Mouse (Mus musculus) limb, embryonic 15.5 days (tissue): Measurements from ENCODE around the gene Teddm1a. TPM values are rescaled to one million over a fixed set of nuclear protein-coding genes. Genes with fewer than 3 reads are reported as not detected.

Experiments used
- ATAC-seq: fragments of 200-750 bp; cut with Nextera tagmentation; 2 replicates; pipeline ENCODE4 v1.8.0; 2017; ENCODE audit warnings: low read depth, moderate TSS enrichment; ENCODE audit not compliant: insufficient number of reproducible peaks, low FRiP score, low TSS enrichment
- H3K27ac ChIP-seq: fragments of 300-500 bp; sonication (generic); 2 replicates; pipeline ENCODE4 v1.5.1; 2015; ENCODE audit warnings: moderate library complexity, mild to moderate bottlenecking, inconsistent platforms
- H3K27me3 ChIP-seq: fragments of 300-500 bp; sonication (generic); 2 replicates; pipeline ENCODE4 v1.6.1; 2015; ENCODE audit warnings: inconsistent platforms
- H3K36me3 ChIP-seq: fragments of 300-500 bp; sonication (generic); 2 replicates; pipeline ENCODE4 v1.6.1; 2015; ENCODE audit warnings: inconsistent platforms
- H3K4me1 ChIP-seq: fragments of 300-500 bp; sonication (generic); 2 replicates; pipeline ENCODE4 v1.6.1; 2015; ENCODE audit warnings: inconsistent platforms
- H3K4me2 ChIP-seq: fragments of 300-500 bp; sonication (generic); 2 replicates; pipeline ENCODE4 v1.6.1; 2015; ENCODE audit warnings: mild to moderate bottlenecking, inconsistent platforms
- H3K4me3 ChIP-seq: fragments of 300-500 bp; sonication (generic); 2 replicates; pipeline ENCODE4 v1.5.1; 2015; ENCODE audit warnings: mild to moderate bottlenecking, inconsistent platforms
- H3K9ac ChIP-seq: fragments of 300-500 bp; sonication (generic); 2 replicates; pipeline ENCODE4 v1.6.1; 2015; ENCODE audit warnings: inconsistent platforms
- H3K9me3 ChIP-seq: fragments of 300-500 bp; sonication (generic); 2 replicates; pipeline ENCODE4 v1.6.1; 2016; ENCODE audit warnings: inconsistent platforms
- WGBS: fragments of 180-500 bp; shearing (Covaris S2); methylation state at CpG from one replicate; pipeline ENCODE4 v1.1.7; 2015; 5-methylcytosine and 5-hydroxymethylcytosine counted together
- polyA plus RNA-seq: library from polyadenylated mRNA; unstranded; fragments of >200 nt; fragmentation: Nextera tagmentation; extraction: Ambion mirVana; gene quantifications from 2 replicates; pipeline ENCODE4 v1.2.1, GENCODE M21; 2015

The Teddm1a gene
- polyA plus RNA-seq, 1 experiment from 2014 or later = not detected

DNA sequence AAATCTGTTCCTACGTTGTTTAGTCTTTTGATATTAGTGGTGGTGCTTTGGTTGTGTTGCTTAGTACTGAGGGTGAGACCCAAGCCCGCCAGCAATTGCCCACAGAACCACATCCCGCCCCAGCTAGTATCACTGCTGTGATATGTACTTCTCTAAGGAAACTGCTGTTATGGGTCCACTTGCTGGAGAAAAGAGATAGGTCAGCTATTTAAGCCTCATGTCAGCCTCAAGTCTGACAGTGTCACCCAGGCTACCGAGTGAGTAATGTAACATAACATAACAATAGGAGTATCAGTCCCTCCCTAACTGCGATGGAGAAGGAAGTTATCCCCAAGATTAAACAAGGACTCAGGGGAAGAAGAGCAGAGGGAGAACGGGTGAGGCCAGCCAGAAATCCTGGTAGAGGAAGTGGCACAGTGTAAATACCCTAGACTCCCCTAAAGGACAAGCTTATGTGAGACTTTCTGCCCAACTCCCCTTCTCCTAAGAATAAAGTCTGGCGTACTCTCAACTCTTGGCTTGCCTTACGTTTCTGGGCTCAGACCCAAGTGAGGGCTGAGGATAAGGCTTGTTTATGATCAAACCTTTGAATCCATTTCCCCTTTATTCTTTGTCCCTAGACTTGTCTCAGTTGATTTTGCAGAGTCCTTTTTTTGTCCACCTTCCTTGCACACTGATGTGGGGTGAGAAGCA, 2.8 kb downstream of the Teddm1a start:
- H3K27me3 ChIP-seq = no peaks in the 10 kb centered on the region
- H3K36me3 ChIP-seq = no peaks in the 10 kb centered on the region
- 51% methylated on average over 8 of the region's 8 CpGs for WGBS
- H3K9ac ChIP-seq = no peak overlapping the region; the same call in 1 of the 2 replicates
- ATAC-seq = no peak
- no peak overlapping the region for H3K4me2 ChIP-seq
- H3K9me3 ChIP-seq = no peaks in the 10 kb centered on the region
- peaks cover 13% of the 10 kb centered on the region for H3K4me1 ChIP-seq
- H3K4me3 ChIP-seq = no peak overlapping the region
- peak overlapping the region; percentile 17; the same call in 1 of the 2 replicates for H3K27ac ChIP-seq

DNA sequence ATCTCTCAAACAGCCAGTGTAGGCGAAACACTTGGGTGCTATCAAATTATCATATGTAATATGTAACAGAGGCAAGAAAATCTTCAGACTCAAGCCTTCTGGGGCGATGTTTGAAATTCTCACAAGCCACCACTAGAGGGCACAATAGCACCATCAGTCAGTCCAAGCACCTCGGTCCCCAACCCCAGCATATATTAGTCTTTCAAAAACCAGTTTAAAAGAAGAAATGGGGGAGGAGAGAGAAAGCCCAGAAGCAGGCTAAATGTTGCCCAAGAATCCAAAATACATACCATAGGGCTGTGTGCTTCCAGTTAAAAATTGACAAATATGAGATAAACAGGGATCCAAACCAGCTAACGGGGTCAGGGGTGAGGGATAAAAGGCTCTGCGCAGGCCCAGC, 3.4 kb downstream of the Teddm1a start:
- no peak overlapping the region for H3K4me3 ChIP-seq
- 34% methylated on average over 5 of the region's 5 CpGs for whole genome bisulfite sequencing
- no peak overlapping the region for H3K9ac ChIP-seq
- no peaks in the 10 kb centered on the region for H3K27me3 ChIP-seq
- no peaks in the 10 kb centered on the region for H3K9me3 ChIP-seq
- H3K27ac ChIP-seq = no peak overlapping the region
- H3K4me1 ChIP-seq = peaks cover 14% of the 10 kb centered on the region
- no peak overlapping the region for H3K4me2 ChIP-seq
- no peaks in the 10 kb centered on the region for H3K36me3 ChIP-seq
- ATAC-seq = no peak

DNA sequence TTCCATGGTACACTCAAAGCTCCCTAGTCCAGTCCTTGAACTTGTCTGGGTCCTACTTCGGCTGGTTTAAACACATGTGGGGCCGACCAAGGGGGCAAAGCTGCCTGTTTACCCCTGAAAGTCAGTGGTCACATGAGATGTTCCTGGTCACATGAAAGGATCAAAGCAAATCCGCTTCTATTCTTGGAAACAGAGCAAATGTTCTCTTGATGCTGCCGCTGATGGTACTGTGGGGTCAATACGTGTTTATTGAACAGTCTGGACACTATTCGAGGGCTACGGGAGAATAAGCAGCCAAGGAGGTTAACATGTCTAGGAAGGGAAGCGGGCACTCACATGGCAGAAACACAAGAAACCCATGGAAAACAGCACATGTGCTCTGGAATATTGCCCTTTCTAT, 5.7 kb downstream of the Teddm1a start:
- Histone ChIP-seq H3K27ac (no peak overlapping the region), H3K36me3 (no peaks in the 10 kb centered on the region), H3K4me2 (no peak overlapping the region), H3K9me3 (no peaks in the 10 kb centered on the region), H3K4me1 (peaks cover 26% of the 10 kb centered on the region), H3K27me3 (no peaks in the 10 kb centered on the region), H3K4me3 (no peak overlapping the region), H3K9ac (no peak overlapping the region)
- 80% methylated on average over 8 of the region's 8 CpGs for WGBS
- ATAC-seq = no peak

DNA sequence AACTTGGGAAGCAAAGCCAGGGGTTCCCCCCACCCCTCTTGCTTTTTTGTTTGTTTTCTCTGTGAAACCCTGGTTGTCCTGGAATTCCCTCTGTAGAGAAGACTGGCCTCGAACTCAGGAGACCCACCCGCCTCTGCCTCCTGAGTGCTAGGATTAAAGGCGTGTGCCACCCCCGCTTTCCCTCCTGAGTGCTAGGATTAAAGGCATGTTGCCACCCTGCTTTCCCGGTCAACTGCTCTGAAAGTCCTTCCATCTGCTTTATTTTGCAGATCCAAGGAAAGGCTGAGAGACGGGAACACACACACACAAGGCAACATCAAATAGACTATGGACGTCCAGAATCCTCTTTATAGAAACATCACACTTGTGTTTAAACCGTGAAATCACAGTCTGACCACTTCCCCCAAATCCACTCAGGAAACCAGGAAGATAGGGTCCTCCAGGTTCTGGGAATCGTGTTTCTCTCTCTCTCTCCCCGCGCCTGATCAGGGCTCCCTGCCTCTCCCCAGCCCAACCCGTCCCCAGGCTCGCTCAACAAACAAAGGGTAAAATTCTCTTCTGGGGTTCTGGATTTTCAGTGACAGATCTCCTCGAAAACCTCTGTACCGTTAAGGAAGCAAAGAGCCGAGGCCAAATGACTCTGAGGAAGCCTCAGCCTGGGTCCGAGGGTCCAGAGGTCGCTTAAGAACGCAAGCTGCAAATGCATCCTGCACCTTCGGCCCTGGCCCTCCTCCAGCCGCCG, 7.6 kb downstream of the Teddm1a start:
- H3K27ac ChIP-seq = peak overlapping the region; percentile 97
- no peak for ATAC-seq
- peak overlapping the region; percentile 84 for H3K9ac ChIP-seq
- WGBS = 18% methylated on average over 22 of the region's 22 CpGs
- no peaks in the 10 kb centered on the region for H3K27me3 ChIP-seq
- H3K36me3 ChIP-seq = peaks cover 15% of the 10 kb centered on the region
- no peaks in the 10 kb centered on the region for H3K9me3 ChIP-seq
- peak overlapping the region; percentile 82 for H3K4me2 ChIP-seq
- peak overlapping the region; percentile 79 for H3K4me3 ChIP-seq
- peaks cover 28% of the 10 kb centered on the region for H3K4me1 ChIP-seq

DNA sequence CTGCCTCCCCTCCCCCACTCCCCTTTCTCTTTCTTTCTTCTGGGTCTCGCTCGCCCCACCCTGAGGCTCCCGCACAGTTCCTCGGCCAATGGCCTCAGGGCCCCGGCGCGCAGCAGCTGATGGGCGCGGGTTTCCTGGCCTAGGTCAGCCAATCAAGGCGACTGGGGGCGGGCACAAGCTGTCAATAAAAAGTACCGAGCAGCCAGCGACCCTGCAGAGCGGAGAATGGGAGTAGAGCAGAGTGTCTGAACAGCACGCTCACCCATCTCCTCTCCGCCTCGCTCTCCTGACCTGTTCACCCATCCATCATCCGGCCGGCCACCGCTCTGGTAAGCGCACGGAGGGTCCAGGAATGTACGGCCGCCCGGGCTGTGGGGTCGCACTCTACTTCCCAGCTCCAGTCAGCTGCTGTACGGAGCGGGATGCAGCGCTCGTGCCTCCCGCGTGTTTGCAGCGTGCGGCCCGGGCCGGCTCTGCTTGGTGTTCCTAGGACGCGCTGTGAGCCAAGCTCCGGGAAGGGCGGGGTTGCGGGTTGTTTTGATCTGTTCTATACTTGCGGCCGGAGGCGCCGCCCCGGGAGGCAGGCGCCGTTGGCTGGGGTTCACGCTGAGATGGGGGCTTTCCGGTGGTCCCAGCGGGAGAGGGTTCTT, 8.3 kb downstream of the Teddm1a start, which contains the start of the genes Glul and Teddm2:
Gene Glul (plus strand): TSS at position 214 of the 650 bp plus-strand sequence.
Gene Teddm2 (minus strand): TSS at position 498 of the 650 bp plus-strand sequence.
- Histone ChIP-seq H3K27me3 (no peaks in the 10 kb centered on the region), H3K36me3 (peaks cover 22% of the 10 kb centered on the region), H3K27ac (peak within 1 kb of the TSS; percentile 97), H3K4me2 (peak within 1 kb of the TSS; percentile 82), H3K4me3 (peak within 1 kb of the TSS; percentile 79), H3K9ac (peak within 1 kb of the TSS; percentile 84), H3K4me1 (peaks cover 26% of the 10 kb centered on the region), H3K9me3 (no peaks in the 10 kb centered on the region)
- under 1% methylated on average over 51 of the region's 51 CpGs for WGBS
- peak; percentile 95 for ATAC-seq

DNA sequence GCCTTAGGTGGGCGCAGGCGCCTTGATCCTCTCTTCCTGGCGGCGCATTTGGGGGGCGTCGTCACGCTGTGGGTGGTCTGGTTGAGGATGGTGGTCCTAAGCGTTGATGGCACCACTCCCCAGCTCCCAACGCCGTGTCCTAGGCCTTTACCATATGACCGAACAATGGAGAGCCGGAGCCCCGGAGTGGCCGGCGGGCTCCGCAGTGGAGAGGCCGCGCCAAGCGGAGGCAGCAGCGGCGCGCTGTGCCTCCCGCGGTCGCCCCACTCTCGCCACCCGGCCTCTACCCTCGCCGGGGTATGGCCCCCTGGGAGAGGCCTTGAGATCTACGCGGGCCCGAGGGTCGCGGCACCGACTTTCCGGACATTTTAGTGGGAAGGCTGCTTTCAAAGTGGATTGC, 8.8 kb downstream of the Teddm1a start:
- peak overlapping the region; percentile 84 for H3K9ac ChIP-seq
- 0% methylated on average over 35 of the region's 36 CpGs for WGBS
- no peaks in the 10 kb centered on the region for H3K9me3 ChIP-seq
- peak; percentile 7; the same call in 1 of the 2 replicates for ATAC-seq
- H3K27ac ChIP-seq = peak overlapping the region; percentile 97
- H3K27me3 ChIP-seq = no peaks in the 10 kb centered on the region
- H3K36me3 ChIP-seq = peaks cover 27% of the 10 kb centered on the region
- H3K4me2 ChIP-seq = peak overlapping the region; percentile 82
- H3K4me3 ChIP-seq = peak overlapping the region; percentile 79
- H3K4me1 ChIP-seq = peaks cover 23% of the 10 kb centered on the region

DNA sequence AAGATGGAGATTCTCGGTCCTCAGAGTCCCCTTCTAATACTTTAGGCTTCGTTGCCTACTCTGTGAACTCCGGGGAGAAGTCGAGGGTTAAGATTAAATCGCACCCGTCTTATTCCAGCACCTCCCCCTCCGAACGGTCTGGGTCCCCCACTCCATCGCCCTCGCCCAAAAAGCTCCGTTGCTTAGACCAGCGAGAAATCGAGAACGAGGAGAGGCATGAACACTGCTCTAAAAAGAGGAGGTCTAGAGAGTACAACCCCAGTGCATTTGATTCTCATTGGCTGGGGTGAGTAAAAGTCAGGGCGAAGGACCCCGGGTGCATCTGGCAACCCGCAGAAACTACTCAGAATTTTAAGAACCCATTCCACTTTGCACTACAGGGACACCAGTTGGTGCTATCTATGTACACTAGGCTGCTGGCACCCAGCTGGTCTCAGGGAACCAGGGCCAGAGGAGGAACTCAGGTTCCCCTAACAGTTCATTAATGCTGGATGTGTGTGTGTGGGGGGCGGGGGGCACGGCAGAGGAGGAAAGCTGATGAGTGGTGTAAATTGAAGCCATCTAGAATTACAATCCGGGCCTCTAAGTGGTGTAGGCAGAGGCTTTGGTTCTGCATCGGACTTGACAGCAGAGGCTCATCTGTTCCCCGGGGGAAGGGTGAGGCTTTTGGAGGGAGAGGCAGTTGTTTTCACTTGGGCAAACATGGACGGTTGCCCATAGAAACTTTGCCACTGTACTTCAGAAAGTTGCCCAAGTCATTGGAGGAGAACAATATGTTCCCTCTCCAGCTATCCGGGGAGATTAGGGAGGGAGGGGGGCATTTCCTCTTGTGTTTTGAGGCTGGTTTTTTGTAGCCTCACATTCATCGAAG, 9.6 kb downstream of the Teddm1a start:
- H3K4me3 ChIP-seq = peak overlapping the region; percentile 79
- peak overlapping the region; percentile 97 for H3K27ac ChIP-seq
- H3K36me3 ChIP-seq = peaks cover 35% of the 10 kb centered on the region
- H3K4me2 ChIP-seq = peak overlapping the region; percentile 82
- H3K9ac ChIP-seq = peak overlapping the region; percentile 84
- under 1% methylated on average over 25 of the region's 25 CpGs for WGBS
- ATAC-seq = no peak
- peaks cover 23% of the 10 kb centered on the region for H3K4me1 ChIP-seq
- no peaks in the 10 kb centered on the region for H3K27me3 ChIP-seq
- no peaks in the 10 kb centered on the region for H3K9me3 ChIP-seq

DNA sequence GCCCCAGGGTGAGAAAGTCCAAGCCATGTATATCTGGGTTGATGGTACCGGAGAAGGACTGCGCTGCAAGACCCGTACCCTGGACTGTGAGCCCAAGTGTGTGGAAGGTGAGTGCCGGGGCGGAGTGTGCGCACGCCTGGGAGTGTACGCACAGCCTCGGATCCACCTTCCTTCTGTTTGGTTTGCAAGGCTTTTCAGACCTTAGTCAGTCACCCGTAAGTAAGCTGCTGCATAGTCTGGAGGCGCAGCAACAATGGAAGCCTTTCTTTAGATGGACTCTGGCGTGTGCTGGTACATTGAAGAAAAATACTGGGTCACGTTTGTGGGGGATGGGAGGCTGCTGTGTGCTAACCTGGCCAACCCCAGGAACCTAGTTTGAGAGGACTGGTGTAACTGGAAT, 11.5 kb downstream of the Teddm1a start:
- Histone ChIP-seq H3K9ac (no peak overlapping the region), H3K4me3 (no peak overlapping the region), H3K4me1 (peaks cover 23% of the 10 kb centered on the region), H3K27ac (no peak overlapping the region), H3K4me2 (no peak overlapping the region), H3K9me3 (no peaks in the 10 kb centered on the region), H3K27me3 (no peaks in the 10 kb centered on the region), H3K36me3 (peaks cover 52% of the 10 kb centered on the region)
- 92% methylated on average over 13 of the region's 13 CpGs for WGBS
- ATAC-seq = no peak

DNA sequence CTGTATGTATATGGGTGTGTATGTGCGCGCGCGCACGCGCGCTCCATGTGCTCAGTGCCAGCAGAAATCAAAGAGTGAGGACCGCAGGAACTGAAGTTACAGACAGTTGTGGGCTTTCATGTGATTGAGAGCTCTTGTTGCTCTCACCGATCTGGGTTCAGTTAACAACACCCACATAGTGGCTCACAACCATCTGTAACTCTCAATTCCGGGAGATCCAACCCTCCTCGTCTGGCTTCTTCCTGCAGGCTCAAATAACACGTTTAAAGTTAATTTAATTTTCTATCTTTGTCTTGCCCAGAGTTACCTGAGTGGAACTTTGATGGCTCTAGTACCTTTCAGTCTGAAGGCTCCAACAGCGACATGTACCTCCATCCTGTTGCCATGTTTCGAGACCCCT, 12.7 kb downstream of the Teddm1a start:
- Histone ChIP-seq H3K9me3 (no peaks in the 10 kb centered on the region), H3K4me3 (no peak overlapping the region), H3K9ac (no peak overlapping the region), H3K36me3 (peaks cover 61% of the 10 kb centered on the region), H3K4me1 (peaks cover 17% of the 10 kb centered on the region), H3K27ac (no peak overlapping the region), H3K27me3 (no peaks in the 10 kb centered on the region), H3K4me2 (no peak overlapping the region)
- WGBS = 87% methylated on average over 14 of the region's 14 CpGs
- no peak for ATAC-seq

DNA sequence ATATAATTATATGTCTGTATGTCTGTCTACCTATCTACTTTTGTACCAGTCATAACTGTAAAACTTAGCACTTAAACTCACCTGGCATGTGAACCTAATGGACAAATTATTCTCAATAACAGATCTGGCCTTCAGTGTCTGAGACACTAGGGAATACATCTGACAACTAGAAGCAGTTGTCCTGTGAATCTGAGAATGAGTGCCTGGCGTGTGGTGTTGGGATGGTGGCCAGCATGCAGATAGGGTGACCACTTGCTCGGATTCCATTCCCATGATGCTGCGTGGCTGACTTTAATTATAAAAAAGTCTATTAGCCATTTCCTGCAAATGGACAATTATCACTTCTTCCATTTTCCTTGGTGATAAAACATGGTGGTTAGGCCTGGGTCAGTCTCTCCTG, 14.3 kb downstream of the Teddm1a start:
- H3K36me3 ChIP-seq = peaks cover 72% of the 10 kb centered on the region
- H3K27ac ChIP-seq = no peak overlapping the region
- H3K4me1 ChIP-seq = peaks cover 12% of the 10 kb centered on the region
- H3K9ac ChIP-seq = no peak overlapping the region
- 91% methylated on average over 3 of the region's 3 CpGs for WGBS
- no peak overlapping the region for H3K4me3 ChIP-seq
- H3K4me2 ChIP-seq = no peak overlapping the region
- no peaks in the 10 kb centered on the region for H3K9me3 ChIP-seq
- ATAC-seq = no peak
- H3K27me3 ChIP-seq = no peaks in the 10 kb centered on the region

DNA sequence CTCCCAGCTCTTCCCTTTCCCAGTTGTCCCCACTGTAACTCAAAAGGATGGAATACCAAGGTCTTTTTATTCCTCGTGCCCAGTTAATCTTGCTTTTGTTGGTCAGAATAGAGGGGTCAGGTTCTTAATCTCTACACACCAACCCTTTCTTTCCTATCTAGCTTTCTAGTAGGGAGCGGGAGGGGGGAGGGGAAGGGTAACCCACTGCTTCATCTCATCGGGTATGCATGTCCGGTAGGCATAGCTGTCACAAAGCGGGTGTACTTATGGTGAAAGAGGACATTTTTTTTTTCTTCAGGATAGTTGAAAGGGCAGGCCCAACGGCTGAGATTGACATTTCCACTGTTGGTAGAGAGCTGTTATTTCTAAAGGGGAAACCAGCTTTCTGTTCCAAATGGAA, 16.7 kb downstream of the Teddm1a start:
- no peak for ATAC-seq
- Histone ChIP-seq H3K27me3 (no peaks in the 10 kb centered on the region), H3K4me3 (no peak overlapping the region), H3K9ac (no peak overlapping the region), H3K9me3 (no peaks in the 10 kb centered on the region), H3K36me3 (peaks cover 66% of the 10 kb centered on the region), H3K27ac (no peak overlapping the region), H3K4me1 (no peaks in the 10 kb centered on the region), H3K4me2 (no peak overlapping the region)
- WGBS = 88% methylated on average over 6 of the region's 6 CpGs
